Mouse (Mus musculus): Measurements from ENCODE around the gene Reep1. TPM values are rescaled to one million over a fixed set of nuclear protein-coding genes. Genes with fewer than 3 reads are reported as not detected.

Reep1 gene
- polyA plus RNA-seq, 1 experiment from 2014 or later, result 16.6 TPM

DNA sequence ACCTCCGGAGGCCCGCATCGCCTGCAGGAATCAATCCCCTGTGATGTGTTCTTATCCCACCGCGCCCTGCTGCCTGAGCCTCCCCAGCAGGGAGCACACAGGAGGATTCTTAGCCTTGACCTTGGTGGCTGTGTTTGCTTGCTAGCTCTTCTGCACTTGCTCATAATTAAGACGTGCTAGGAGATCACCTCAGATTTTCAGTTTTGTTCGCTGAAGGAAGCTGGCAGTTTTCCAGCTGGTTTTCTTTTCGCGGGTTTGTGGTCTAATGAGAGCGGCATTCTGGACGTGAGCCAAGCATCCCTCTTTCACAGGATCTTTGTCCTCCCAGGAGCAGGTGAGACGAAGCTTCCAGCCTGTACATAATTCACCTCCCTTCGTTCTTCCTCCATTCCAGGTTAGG lies 33.6 kb downstream of the Reep1 start:
- Histone ChIP-seq H3K9me3 (no peaks in the 10 kb centered on the region), H3K27ac (no peak overlapping the region), H3K4me2 (replicated peaks) (no peak overlapping the region), H3K4me3 (replicated peaks) (no peak overlapping the region), H3K9ac (no peak overlapping the region), H3K27me3 (replicated peaks) (no peaks in the 10 kb centered on the region), H3K4me1 (replicated peaks) (peaks cover 4% of the 10 kb centered on the region; the same call in 1 of the 2 replicates), H3K36me3 (no peaks in the 10 kb centered on the region)
- WGBS, result 44% methylated on average over 13 of the region's 13 CpGs
- no peak for ATAC-seq

DNA sequence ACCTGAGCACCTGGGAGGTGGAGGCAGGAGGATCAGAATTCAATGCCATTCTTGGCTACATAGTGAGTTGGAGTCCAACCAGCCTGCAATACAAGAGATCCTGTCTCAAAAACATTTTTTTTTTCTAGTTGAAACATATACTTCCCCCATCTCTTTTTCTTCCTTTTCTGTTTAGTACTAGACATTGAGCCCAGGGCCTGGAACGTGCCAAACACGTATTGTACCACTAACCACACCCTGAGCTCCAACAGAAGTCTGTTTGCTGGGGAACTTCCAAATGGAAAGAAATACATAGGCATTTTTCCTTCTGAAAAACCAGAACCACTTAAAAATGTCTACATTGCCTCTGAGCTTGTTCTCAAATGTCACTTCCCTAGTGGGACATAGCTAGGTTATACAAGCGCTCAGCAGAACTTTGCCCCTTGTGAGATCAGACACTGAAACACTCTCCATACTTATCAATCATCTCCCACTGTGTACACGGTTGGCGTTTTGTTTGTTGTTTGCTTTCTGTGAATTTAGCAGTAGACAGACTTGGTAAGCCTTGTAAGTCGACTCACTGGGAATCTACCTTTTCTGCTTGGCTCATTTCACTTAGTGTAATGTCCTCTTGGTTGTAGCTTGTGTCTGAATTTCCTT lies 34.8 kb downstream of the Reep1 start:
- Histone ChIP-seq H3K27me3 (replicated peaks) (no peaks in the 10 kb centered on the region), H3K27ac (no peak overlapping the region), H3K9ac (no peak overlapping the region), H3K4me1 (replicated peaks) (peaks cover 4% of the 10 kb centered on the region; the same call in 1 of the 2 replicates), H3K36me3 (no peaks in the 10 kb centered on the region), H3K4me3 (replicated peaks) (no peak overlapping the region), H3K9me3 (no peaks in the 10 kb centered on the region), H3K4me2 (replicated peaks) (no peak overlapping the region)
- ATAC-seq, result no peak
- WGBS, result 72% methylated on average over 6 of the region's 6 CpGs

- peaks cover 4% of the 10 kb centered on the region; the same call in 1 of the 2 replicates for H3K4me1 ChIP-seq (replicated peaks)
- H3K27me3 ChIP-seq (replicated peaks), result no peaks in the 10 kb centered on the region
- no peak overlapping the region for H3K9ac ChIP-seq
- no peak overlapping the region for H3K27ac ChIP-seq
- H3K36me3 ChIP-seq, result no peaks in the 10 kb centered on the region
- no peak overlapping the region for H3K4me2 ChIP-seq (replicated peaks)
- 78% methylated on average over 6 of the region's 6 CpGs for WGBS
- no peak for ATAC-seq
- H3K9me3 ChIP-seq, result no peaks in the 10 kb centered on the region
- H3K4me3 ChIP-seq (replicated peaks), result no peak overlapping the region
Observed at GRCm38 (mm10) chr6:71744934-71745333, 37.6 kb downstream of the Reep1 start.

GRCm38 (mm10) chr6:71745482-71746234 lies 38.3 kb downstream of the Reep1 start:
- no peaks in the 10 kb centered on the region for H3K9me3 ChIP-seq
- H3K4me2 ChIP-seq (replicated peaks), result no peak overlapping the region
- H3K27ac ChIP-seq, result no peak overlapping the region
- H3K4me1 ChIP-seq (replicated peaks), result peaks cover 4% of the 10 kb centered on the region; the same call in 1 of the 2 replicates
- 82% methylated on average over 9 of the region's 9 CpGs for WGBS
- no peak for ATAC-seq
- H3K4me3 ChIP-seq (replicated peaks), result no peak overlapping the region
- no peaks in the 10 kb centered on the region for H3K36me3 ChIP-seq
- no peak overlapping the region for H3K9ac ChIP-seq
- H3K27me3 ChIP-seq (replicated peaks), result no peaks in the 10 kb centered on the region

- Histone ChIP-seq H3K9me3 (no peaks in the 10 kb centered on the region), H3K9ac (no peak overlapping the region), H3K4me2 (replicated peaks) (no peak overlapping the region), H3K4me1 (replicated peaks) (no peaks in the 10 kb centered on the region), H3K27me3 (replicated peaks) (no peaks in the 10 kb centered on the region), H3K4me3 (replicated peaks) (no peak overlapping the region), H3K36me3 (no peaks in the 10 kb centered on the region), H3K27ac (no peak overlapping the region)
- 29% methylated on average over 1 of the region's 1 CpGs for WGBS
- no peak for ATAC-seq
Observed at GRCm38 (mm10) chr6:71746246-71746645, 38.9 kb downstream of the Reep1 start.

DNA sequence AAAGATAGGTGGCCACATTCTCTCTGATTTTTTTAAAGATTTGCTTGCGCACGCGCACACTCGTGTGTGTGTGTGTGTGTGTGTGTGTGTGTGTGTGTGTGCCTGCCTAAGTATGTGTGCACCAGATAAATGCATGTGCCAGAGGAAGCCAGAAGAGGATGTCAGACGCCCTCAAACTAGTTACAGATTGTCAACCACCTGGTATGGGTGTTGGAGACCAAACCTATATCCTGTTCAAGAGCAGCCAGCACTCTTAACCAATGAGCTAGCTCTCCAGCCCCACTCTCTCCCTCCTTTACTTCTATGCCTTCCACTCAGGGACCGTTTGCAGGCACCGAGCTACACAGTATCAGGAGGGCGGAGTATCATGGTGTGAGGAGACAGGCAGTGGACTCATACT lies 39.5 kb downstream of the Reep1 start:
- Histone ChIP-seq H3K9ac (no peak overlapping the region), H3K4me1 (replicated peaks) (no peaks in the 10 kb centered on the region), H3K27ac (no peak overlapping the region), H3K4me3 (replicated peaks) (no peak overlapping the region), H3K36me3 (no peaks in the 10 kb centered on the region), H3K27me3 (replicated peaks) (no peaks in the 10 kb centered on the region), H3K4me2 (replicated peaks) (no peak overlapping the region), H3K9me3 (no peaks in the 10 kb centered on the region)
- 78% methylated on average over 8 of the region's 8 CpGs for WGBS
- ATAC-seq, result no peak

DNA sequence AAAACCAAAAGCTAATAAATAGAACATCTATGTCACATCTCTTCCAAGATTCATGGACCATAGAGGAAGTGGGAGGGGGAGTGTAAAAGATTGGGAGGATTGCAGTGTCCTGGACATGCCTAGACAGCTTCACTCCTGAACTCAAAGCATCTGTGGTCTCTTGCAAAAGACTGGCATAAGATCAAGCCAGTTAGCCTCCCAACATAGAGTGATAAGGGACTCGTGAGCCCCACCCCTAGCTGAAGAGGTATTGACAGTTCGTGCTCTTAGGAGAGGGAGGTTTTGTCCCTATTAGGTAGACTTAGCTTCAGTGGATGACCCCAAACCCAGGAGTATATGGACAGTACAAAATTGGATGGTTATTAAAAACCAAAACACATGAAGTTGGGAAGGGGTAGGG lies 44.2 kb downstream of the Reep1 start:
- Histone ChIP-seq H3K36me3 (no peaks in the 10 kb centered on the region), H3K4me2 (replicated peaks) (no peak overlapping the region)
- no peak for ATAC-seq

DNA sequence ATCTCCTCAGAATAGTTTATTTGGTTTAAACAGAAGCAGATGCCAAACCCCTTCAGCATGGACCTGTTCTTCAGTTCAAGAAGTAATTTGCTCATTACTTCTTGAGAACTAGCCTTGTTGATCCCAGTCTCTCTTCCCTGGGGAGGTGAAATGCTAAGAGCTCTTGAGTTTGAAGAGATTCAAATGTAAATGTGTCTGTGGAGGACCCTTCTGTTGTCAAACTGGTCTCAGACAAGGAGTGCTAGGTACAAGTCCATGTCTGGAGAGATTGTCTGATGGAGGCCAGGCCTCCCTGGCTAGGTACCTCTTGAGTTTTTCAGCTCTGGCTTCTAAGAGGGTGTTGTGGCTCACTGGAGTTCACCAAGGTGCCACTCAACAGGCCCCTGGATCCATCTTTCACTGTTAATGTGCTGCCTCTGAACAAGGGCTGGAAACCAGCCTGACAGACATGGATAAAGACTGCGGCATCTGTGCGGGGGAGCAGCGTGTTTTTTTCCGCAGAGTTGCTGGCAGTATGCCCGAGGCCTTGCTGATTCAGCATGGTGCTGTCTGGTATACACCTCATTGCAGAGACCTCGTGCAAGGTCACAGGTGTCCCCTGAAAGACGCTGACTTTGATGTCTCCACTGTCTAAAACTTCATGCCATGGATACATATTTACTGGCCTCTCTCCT lies 45.6 kb downstream of the Reep1 start:
- Histone ChIP-seq H3K9me3 (no peaks in the 10 kb centered on the region), H3K4me1 (replicated peaks) (no peaks in the 10 kb centered on the region; the same call in 1 of the 2 replicates), H3K4me3 (replicated peaks) (no peak overlapping the region), H3K27ac (no peak overlapping the region), H3K4me2 (replicated peaks) (no peak overlapping the region), H3K36me3 (no peaks in the 10 kb centered on the region), H3K27me3 (replicated peaks) (no peaks in the 10 kb centered on the region), H3K9ac (no peak overlapping the region)
- ATAC-seq, result no peak
- WGBS, result 67% methylated on average over 7 of the region's 7 CpGs

More for the DNA sequence above, 44.2 kb downstream of the Reep1 start:
- Histone ChIP-seq H3K9ac (no peak overlapping the region), H3K4me1 (replicated peaks) (no peaks in the 10 kb centered on the region), H3K27ac (no peak overlapping the region), H3K4me3 (replicated peaks) (no peak overlapping the region), H3K9me3 (no peaks in the 10 kb centered on the region), H3K27me3 (replicated peaks) (no peaks in the 10 kb centered on the region)
- WGBS, result 69% methylated on average over 2 of the region's 2 CpGs

- peak; percentile 90 for ATAC-seq
- no peaks in the 10 kb centered on the region for H3K27me3 ChIP-seq (replicated peaks)
- no peaks in the 10 kb centered on the region for H3K36me3 ChIP-seq
- 39% methylated on average over 10 of the region's 10 CpGs for WGBS
- no peak overlapping the region for H3K4me2 ChIP-seq (replicated peaks)
- 0 out of 2 replicates have a peak overlapping the region, but pooled peaks have one; percentile 6 for H3K9ac ChIP-seq
- no peak overlapping the region for H3K4me3 ChIP-seq (replicated peaks)
- peak overlapping the region; percentile 4; the same call in 1 of the 2 replicates for H3K27ac ChIP-seq
- no peaks in the 10 kb centered on the region for H3K9me3 ChIP-seq
- H3K4me1 ChIP-seq (replicated peaks), result no peaks in the 10 kb centered on the region; the same call in 1 of the 2 replicates
Observed at GRCm38 (mm10) chr6:71757039-71757894, 49.9 kb downstream of the Reep1 start.

- no peak overlapping the region for H3K27ac ChIP-seq
- 82% methylated on average over 4 of the region's 4 CpGs for WGBS
- H3K9me3 ChIP-seq, result no peaks in the 10 kb centered on the region
- no peak for ATAC-seq
- no peak overlapping the region for H3K4me2 ChIP-seq (replicated peaks)
- no peak overlapping the region for H3K4me3 ChIP-seq (replicated peaks)
- H3K36me3 ChIP-seq, result no peaks in the 10 kb centered on the region
- no peaks in the 10 kb centered on the region for H3K27me3 ChIP-seq (replicated peaks)
- no peak overlapping the region for H3K9ac ChIP-seq
- H3K4me1 ChIP-seq (replicated peaks), result no peaks in the 10 kb centered on the region; the same call in 1 of the 2 replicates
Observed at GRCm38 (mm10) chr6:71758780-71759179, 51.4 kb downstream of the Reep1 start.

- ATAC-seq, result no peak
- no peaks in the 10 kb centered on the region; the same call in 1 of the 2 replicates for H3K4me1 ChIP-seq (replicated peaks)
- no peak overlapping the region for H3K4me2 ChIP-seq (replicated peaks)
- H3K27ac ChIP-seq, result no peak overlapping the region
- H3K27me3 ChIP-seq (replicated peaks), result no peaks in the 10 kb centered on the region
- no peaks in the 10 kb centered on the region for H3K36me3 ChIP-seq
- H3K9ac ChIP-seq, result no peak overlapping the region
- no peak overlapping the region for H3K4me3 ChIP-seq (replicated peaks)
- 87% methylated on average over 6 of the region's 6 CpGs for WGBS
- H3K9me3 ChIP-seq, result no peaks in the 10 kb centered on the region
Observed at GRCm38 (mm10) chr6:71760073-71760472, 52.7 kb downstream of the Reep1 start.

DNA sequence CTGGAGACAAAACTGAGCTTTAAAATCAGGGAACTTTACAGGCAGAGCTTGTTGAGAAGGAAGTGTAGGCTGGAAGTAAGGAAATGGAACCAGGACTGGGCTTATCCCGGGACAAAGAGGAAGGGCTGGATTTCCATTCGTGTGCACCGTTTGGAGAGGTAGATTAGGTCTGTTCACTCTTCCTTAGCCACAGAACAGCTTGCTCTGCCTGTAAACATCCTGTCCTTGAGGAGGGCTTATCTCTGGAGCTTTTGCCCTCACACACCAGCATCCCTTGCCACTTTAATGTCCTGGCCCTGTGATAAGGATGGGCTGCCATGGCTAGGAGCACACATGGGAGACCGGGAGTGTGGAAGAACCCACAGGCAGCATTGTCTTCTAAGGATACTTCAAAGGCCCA lies 60.4 kb downstream of the Reep1 start:
- WGBS, result 67% methylated on average over 4 of the region's 4 CpGs
- H3K27ac ChIP-seq, result no peak overlapping the region
- ATAC-seq, result no peak
- no peaks in the 10 kb centered on the region for H3K27me3 ChIP-seq (replicated peaks)
- no peaks in the 10 kb centered on the region for H3K36me3 ChIP-seq
- no peaks in the 10 kb centered on the region for H3K4me1 ChIP-seq (replicated peaks)
- H3K4me2 ChIP-seq (replicated peaks), result no peak overlapping the region
- H3K9ac ChIP-seq, result no peak overlapping the region
- H3K9me3 ChIP-seq, result no peaks in the 10 kb centered on the region
- no peak overlapping the region for H3K4me3 ChIP-seq (replicated peaks)
